Mouse (Mus musculus): Measurements from ENCODE around the gene Zfp865. TPM values are rescaled to one million over a fixed set of nuclear protein-coding genes. Genes with fewer than 3 reads are reported as not detected.

Gene Zfp865
- polyA plus RNA-seq (2012; rRNA removed), result 43.5 and 52.4 TPM in 2 replicates

- TF ChIP-seq POLR2A (IDR thresholded peaks at IDR 0.05; ENCODE audit: borderline replicate concordance, extremely low read depth, insufficient read depth, insufficient read length, poor library complexity, severe bottlenecking) (peak; percentile 56), CTCF (IDR thresholded peaks at IDR 0.05; ENCODE audit: borderline replicate concordance, extremely low read depth, insufficient read depth, insufficient read length) (no peak)
- DNase-seq (ENCODE audit: low read depth), result peak; percentile 100
Observed at GRCm38 (mm10) chr7:5020000-5020681, at the start of gene Zfp865, which contains the start of gene Ccdc106. TSS of gene Zfp865 (plus strand) at chr7:5020376. TSS of gene Ccdc106 (plus strand) at chr7:5020553.

DNA sequence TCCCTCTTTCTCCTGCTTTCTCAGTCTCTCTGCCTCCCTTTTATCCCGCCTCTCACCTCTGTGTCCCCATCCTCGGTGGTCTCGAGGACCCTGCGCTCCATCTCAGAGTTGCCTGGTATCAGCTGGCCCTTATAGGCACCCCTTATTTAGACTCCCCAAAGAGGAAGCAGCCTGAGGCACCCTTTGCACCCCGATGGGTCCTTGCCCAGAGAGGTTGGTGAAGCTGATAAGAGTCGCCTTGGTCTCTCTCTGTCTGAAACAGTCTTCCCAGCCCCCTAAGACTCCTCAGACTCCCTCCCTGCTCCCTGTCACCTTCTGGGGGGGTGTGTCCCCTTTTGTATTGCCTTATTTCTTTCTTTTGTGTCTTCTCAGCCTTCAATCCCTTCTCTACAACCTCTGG is 49.1 kb upstream of the Zfp865 start, which contains the start of gene Sbk3:
Gene Sbk3, minus strand, starts transcription at position 101 of the 400 bp plus-strand sequence.
- no peak for TF ChIP-seq POLR2A (IDR thresholded peaks at IDR 0.05; ENCODE audit: borderline replicate concordance, extremely low read depth, insufficient read depth, insufficient read length, poor library complexity, severe bottlenecking)
- TF ChIP-seq CTCF (IDR thresholded peaks at IDR 0.05; ENCODE audit: borderline replicate concordance, extremely low read depth, insufficient read depth, insufficient read length), result no peak
- no peak for DNase-seq (ENCODE audit: low read depth)

DNA sequence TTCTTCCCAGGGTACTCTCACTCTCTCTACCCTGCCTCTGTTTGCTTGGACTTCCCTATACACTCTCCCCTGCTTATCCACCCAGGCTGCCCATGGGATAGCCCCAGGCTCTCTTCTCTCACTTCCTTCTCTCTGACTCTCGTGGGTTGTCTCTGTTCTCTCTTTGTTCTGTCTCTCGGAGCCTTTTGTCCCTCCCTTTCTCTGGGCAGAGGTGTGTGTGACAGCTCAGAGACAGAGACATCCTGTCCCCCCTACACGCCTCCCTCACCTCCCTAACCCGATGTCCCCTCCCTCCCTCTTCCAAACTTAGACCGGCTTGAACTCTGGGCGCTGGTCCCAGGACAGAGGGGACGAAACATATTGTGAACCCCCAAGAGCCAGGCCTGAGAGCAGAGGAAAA is 48.5 kb upstream of the Zfp865 start:
- DNase-seq (ENCODE audit: low read depth), result no peak
- TF ChIP-seq CTCF (IDR thresholded peaks at IDR 0.05; ENCODE audit: borderline replicate concordance, extremely low read depth, insufficient read depth, insufficient read length), result no peak

- TF ChIP-seq CTCF (IDR thresholded peaks at IDR 0.05; ENCODE audit: borderline replicate concordance, extremely low read depth, insufficient read depth, insufficient read length) (no peak), POLR2A (IDR thresholded peaks at IDR 0.05; ENCODE audit: borderline replicate concordance, extremely low read depth, insufficient read depth, insufficient read length, poor library complexity, severe bottlenecking) (no peak)
Observed at GRCm38 (mm10) chr7:4972321-4973047, 47.7 kb upstream of the Zfp865 start.

DNA sequence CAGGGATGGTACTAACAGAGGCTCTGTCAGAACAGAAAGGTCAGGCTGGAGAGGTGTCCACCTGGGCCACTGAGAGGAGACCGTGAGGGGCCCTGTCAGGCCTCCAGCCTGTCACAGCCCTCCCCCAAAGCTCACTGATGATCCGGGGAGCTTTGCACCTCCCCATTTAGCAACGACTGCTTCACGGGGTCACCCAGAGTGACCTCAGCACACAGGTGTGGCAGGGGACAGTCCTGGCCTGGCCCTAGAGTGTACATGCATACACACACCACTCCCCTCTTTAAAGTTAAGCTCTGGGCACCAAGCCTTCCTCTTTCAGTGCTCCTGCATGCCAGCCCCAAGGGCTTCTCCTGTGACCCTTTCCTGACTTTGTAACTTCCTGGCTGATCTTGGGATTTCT is 44.7 kb upstream of the Zfp865 start:
- TF ChIP-seq CTCF (IDR thresholded peaks at IDR 0.05; ENCODE audit: borderline replicate concordance, extremely low read depth, insufficient read depth, insufficient read length) (no peak), POLR2A (IDR thresholded peaks at IDR 0.05; ENCODE audit: borderline replicate concordance, extremely low read depth, insufficient read depth, insufficient read length, poor library complexity, severe bottlenecking) (no peak)
- no peak for DNase-seq (ENCODE audit: low read depth)

More at GRCm38 (mm10) chr7:4972321-4973047, 47.7 kb upstream of the Zfp865 start:
- no peak for DNase-seq (ENCODE audit: low read depth)

DNA sequence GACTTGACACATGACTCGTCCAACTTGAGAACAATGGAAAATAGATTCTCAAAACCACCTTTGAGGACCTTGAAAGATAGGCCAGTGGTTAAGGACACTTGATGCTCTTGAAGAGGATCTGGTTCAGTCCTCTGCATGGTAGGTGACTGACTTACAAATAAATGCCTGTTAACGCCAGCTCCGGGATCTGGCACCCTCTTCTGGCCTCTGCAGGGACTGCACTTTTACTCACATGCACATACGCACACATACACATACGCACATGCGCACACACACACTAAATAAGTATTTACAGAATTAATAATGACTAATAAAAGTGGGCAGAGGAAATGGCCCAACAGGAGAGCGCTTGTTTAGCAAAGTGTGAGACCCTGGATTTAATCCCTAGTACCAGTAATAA is 43.3 kb upstream of the Zfp865 start:
- no peak for TF ChIP-seq POLR2A (IDR thresholded peaks at IDR 0.05; ENCODE audit: borderline replicate concordance, extremely low read depth, insufficient read depth, insufficient read length, poor library complexity, severe bottlenecking)
- peak; percentile 14; the same call in 1 of the 2 replicates for TF ChIP-seq CTCF (IDR thresholded peaks at IDR 0.05; ENCODE audit: borderline replicate concordance, extremely low read depth, insufficient read depth, insufficient read length)
- no peak for DNase-seq (ENCODE audit: low read depth)

DNA sequence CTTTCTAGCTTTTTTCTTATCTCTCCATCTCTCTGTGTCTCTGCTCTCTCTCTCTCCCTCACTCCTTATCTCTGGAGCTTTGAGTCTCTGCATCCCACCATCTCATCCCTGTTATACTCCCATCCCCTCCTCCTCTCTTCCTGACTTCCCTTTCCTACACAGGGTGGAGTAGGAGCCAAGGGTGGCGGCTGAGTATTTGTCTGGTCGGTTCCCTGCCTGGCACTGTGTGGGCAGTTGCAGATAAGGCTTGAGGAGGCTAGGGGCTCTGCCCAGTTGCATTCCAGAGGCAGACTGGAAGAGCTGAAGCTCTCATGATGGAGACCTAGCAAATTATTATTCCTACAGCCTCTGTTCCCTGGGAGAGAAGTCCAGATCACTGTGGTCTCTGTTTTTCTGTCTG is 31.9 kb upstream of the Zfp865 start:
- no peak for TF ChIP-seq POLR2A (IDR thresholded peaks at IDR 0.05; ENCODE audit: borderline replicate concordance, extremely low read depth, insufficient read depth, insufficient read length, poor library complexity, severe bottlenecking)
- TF ChIP-seq CTCF (IDR thresholded peaks at IDR 0.05; ENCODE audit: borderline replicate concordance, extremely low read depth, insufficient read depth, insufficient read length), result no peak
- no peak for DNase-seq (ENCODE audit: low read depth)

DNA sequence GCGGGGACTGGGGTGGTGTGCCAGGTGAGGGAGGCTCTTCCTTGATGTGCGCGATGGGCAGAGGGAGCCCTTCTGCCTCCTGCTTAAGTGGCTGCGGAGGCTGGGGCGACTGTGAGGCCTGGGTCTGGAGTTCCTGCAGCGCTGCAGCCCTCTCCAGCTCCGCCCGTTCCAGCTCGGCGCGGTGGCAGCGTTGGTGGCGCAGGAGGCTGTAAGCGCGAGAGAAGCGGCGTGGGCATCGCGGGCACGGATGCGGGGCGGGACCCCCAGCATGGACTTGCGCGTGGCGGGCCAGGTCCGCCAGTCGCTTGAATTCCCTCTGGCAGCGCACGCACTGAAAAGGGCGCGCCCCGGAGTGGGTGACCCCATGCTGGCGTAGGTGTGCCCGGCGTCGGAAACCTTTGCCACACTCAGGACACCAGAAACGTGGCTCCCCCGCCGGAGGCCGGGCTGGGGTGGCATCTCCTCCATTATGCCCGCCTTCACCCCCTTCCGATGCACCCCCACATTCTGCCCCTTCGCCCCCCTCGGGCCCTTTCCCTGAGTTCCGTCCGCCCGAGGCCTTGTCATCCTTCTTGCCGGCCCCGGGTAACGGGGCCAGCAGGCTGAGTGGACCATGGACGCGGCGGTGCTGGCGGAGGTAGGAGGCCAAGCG is 26.7 kb upstream of the Zfp865 start:
- DNase-seq (ENCODE audit: low read depth), result no peak
- TF ChIP-seq CTCF (IDR thresholded peaks at IDR 0.05; ENCODE audit: borderline replicate concordance, extremely low read depth, insufficient read depth, insufficient read length) (no peak), POLR2A (IDR thresholded peaks at IDR 0.05; ENCODE audit: borderline replicate concordance, extremely low read depth, insufficient read depth, insufficient read length, poor library complexity, severe bottlenecking) (no peak)

DNA sequence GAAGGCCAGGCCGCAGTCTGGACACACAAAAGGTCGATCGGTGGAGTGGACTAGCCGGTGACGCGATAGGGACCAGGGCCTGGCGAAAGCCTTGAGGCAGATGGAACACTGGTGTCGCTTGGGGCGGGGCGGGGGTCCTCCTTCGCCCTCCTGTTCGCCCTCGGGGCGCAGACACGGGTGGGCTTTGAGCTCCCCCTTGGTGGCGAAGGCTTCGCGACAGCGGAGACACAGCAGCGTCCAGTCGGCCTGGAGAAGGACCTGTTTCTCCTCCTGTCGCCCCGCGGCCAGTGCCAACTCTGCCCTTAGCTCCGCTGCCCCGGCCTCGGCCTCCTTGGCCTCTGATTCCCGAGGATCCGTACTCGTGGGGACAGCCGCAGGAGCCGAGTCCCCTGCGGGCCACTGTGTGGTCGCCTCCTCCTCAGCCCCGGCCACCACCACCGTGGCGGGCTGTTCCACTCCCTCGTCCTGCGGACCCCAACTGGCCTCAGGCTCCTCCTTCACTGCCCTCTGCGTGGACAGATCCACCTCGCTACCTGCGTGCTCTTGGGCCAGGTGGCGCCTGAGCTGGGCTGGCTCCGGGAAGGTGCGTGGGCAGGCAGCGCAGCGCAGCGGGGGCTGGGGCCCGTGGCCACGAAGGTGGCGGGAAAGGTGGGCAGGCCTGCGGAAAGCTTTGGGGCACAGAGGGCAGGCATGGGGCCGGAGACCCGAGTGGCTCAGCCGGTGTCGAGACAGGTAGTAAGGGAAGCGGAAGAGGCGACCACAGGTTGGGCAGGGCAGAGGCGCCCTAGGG is 26.0 kb upstream of the Zfp865 start:
- no peak for TF ChIP-seq POLR2A (IDR thresholded peaks at IDR 0.05; ENCODE audit: borderline replicate concordance, extremely low read depth, insufficient read depth, insufficient read length, poor library complexity, severe bottlenecking)
- no peak for TF ChIP-seq CTCF (IDR thresholded peaks at IDR 0.05; ENCODE audit: borderline replicate concordance, extremely low read depth, insufficient read depth, insufficient read length)
- DNase-seq (ENCODE audit: low read depth), result no peak

- no peak for DNase-seq (ENCODE audit: low read depth)
- TF ChIP-seq POLR2A (IDR thresholded peaks at IDR 0.05; ENCODE audit: borderline replicate concordance, extremely low read depth, insufficient read depth, insufficient read length, poor library complexity, severe bottlenecking), result no peak
- TF ChIP-seq CTCF (IDR thresholded peaks at IDR 0.05; ENCODE audit: borderline replicate concordance, extremely low read depth, insufficient read depth, insufficient read length), result no peak
Observed at GRCm38 (mm10) chr7:4995268-4996002, 24.7 kb upstream of the Zfp865 start.
